Mouse (Mus musculus) left cerebral cortex, postnatal 25 days (tissue): ENCODE results near the gene Rrp7a. TPM values are rescaled to one million over a fixed set of nuclear protein-coding genes. Genes with fewer than 3 reads are reported as not detected.

Experiments
- DNase-seq, 2 experiments: peaks; one replicate each; pipeline ENCODE4 v3.0.0; 2022; ENCODE audit warnings: low spot score in 2 of 2, mixed read lengths in 1 of 2
- intact Hi-C: fragments of 180-260 bp; cut with DNase I; formaldehyde crosslinking; loops from one replicate; pipeline ENCODE4 v1.15.1; 2025
- total RNA-seq, 2 experiments: library from RNA; stranded (reverse); gene quantifications; 2 replicates each; pipeline ENCODE4 v1.2.3; 2021

Gene Rrp7a
- total RNA-seq, 2 experiments from 2014 or later, result 140 to 161 TPM

DNA sequence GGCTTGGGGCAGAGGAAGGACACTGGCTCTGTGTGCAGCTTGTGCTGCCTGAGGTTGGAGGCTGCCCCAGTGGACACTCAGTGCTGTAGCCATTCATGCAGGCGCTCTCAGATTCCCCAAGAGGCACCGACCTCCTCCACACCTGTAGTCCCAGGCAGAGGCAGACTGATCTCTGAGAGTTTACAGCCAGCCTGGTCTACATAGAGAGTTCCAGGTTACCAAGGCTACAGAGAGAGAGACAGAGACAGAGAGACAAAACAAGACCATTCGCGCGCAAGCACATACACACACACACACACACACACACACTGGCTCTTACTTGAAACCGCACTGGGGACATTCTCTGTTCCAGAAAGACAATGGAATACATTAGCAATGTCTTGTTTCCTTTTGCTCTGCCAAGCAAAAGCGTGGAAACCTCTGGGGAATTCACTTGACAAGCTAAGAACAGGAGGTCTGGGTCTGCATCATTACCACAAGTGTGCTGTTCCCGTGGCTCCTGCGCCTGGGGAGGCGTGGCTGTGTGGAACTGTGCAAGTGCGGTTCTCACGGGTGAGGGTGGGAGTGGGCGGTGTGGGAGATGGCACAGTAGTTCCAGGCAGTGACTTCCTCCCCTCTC, 38.5 kb downstream of the Rrp7a start:
- intact Hi-C loops, result loop anchor here (2.0 kb wide), 2 partner anchors 27 kb away; no protein-coding TSS in a partner anchor
- peak; percentile 20 to 36 for DNase-seq

DNA sequence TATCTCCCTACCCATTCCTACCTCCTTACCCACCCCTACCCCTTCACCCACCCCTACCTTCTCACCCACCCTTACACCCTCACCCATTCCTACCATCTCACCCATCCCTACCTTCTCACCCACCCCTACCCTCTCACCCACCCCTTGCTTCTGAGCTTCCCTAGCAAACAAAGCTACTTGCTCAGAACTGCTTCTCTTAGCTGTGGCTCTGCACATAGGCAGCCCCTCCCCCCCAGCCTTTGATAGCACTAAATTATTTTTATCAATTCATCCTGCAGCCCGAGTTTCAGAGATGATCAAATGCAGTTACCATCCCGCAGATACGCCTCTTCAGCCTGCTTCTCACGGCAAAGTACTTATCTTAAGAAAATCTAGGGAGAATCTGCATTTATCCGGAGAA, 39.1 kb downstream of the Rrp7a start:
- intact Hi-C loops, result no loop called here
- peak; percentile 8 to 31 for DNase-seq

DNA sequence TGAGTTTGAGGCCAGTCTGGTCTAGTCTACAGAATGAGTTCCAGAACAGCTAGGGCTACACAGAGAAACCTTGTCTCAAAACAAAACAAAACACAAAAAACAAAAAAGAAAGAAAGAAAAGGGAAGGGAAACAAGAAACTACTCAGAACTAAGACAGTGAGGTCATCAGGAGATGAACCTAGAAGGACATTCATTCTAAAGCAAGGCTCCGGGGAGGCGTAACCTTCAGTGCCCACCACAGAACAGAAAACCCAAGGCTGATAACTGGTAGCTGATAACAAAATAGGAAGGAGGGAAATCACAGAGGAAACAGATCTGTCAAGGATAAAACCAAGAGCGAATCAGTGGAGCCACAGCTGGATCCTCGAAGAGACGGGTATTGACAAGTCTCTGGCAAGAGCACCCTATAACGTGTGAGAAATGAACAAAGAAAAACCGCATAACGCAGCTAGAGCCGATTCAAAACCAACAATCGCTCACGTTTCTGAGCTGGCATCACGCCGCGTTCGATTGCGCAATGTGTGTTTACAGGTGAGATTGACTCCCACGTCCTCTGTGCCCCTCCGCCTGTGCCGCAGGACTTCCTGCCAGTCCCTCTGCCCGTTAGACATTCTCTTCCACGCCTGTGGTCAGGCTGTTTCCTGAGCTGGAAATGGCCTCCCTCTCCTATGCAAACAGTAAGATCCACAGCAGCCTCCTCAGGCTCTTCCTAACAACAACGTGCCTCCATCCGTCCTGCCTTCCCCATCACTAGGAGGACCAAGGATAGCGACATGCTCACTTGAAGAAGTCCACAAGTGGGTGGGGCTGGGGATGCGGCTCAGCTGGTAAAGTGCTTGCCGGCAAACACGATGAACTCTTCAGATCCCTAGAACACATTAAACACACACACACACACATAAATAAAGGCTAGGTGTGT, 46.7 kb downstream of the Rrp7a start:
- intact Hi-C loops, result no loop called here
- DNase-seq, result no peak

DNA sequence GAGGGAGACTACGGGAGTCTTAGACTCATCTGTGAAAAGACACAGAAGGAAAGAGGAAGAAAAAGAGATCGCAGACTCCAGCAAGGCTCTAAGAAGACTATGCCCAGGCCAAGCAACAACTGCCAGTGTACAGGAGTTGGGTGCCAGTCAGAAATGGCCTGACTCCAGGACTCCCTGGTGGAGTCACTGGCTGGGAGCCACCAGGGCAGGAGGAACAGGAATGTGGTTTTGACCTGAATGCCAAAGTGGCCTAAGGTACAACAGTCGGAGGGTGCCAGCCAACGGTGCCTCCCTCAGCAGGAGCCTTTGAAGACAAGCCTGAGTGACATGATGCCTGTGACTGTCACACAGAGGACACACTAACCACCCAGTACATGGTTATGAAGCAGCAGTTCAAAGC, 48.4 kb downstream of the Rrp7a start:
- intact Hi-C loops, result no loop called here
- no peak for DNase-seq

DNA sequence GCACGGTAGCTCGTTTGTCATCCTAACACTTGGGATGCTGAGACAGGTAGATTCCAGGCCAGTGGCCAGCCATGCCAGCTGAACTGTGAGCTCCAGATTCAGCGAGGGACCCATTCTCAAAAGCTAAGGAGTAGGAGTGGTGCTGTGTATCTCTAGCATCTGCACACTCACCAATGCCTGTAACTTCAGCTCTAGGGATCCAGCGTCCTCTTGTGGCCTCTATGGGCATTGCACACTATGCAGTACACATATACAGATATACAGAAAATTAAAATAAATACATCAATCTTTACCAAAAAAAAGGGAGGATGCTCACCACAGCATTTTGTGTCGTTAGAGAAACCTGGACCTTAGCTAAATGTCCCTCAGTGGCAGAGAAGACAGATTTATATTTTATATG, 50.8 kb downstream of the Rrp7a start:
- no peak for DNase-seq
- intact Hi-C loops, result no loop called here

DNA sequence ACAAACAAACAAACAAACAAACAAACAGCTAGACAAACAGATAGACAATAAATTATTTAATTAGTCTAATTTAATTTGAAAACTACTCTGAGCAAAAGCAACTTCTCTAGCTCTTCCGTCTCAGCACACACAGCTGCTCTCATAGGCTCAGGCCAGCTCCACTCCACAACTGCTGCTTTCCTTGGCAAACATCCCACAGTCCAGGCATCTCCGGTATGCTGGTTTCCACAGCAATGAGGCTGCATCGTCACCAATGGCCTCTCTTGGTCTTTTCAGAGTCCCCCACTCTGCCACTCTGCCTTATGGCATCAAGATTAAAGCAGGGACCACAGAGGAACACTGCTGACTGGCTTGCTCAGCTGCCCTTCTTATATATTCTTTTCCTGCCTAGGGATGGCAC, 51.7 kb downstream of the Rrp7a start:
- intact Hi-C loops, result no loop called here
- no peak for DNase-seq

DNA sequence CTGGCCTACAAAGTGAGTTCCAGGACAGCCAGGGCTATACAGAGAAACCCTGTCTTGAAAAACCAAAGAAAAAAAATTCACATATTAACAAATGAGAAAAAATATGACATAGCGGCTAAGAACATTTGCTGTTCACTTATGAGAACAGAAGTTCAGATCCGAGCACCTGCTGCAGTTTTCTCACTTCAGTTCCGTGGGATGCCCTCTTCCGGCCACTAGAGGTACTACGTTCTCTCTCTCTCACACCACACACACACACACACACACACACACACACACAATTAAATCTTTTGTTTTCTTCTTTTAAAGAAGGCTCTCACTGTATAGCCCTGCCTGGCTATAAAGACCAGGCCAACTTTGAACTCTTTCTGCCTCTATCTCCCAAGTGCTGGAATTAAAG, 54.3 kb downstream of the Rrp7a start:
- intact Hi-C loops, result no loop called here
- DNase-seq, result no peak

DNA sequence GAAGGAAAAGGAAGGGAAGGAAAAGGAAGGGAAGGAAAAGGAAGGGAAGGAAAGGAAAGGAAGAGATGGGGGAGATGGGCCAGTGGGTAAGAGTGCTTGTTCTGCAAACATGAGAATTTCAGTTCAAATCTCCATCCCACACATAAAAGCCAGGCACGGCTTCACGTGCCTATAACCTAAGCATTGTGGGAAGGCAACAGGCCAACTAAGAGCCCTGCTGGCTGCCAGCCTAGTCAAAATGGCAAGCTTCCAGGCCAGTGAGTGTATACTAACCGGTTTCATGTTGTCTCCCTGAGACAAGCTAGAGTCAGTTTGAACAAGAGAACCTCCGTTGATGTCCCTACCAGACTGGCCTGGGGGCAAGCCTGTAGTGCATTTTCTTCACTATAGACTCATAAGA, 57.1 kb downstream of the Rrp7a start:
- DNase-seq, result peak; percentile 41 to 71
- intact Hi-C loops, result no loop called here

Other genes starting within 250 kb of the Rrp7a start
- gene Tcf20, start 134.9 kb downstream of the Rrp7a start, total RNA-seq, result 100 to 1,000 TPM; 181 to 193 TPM
- gene Nfam1, start 89.5 kb downstream of the Rrp7a start, total RNA-seq, result 1 to 10 TPM; 2.0 to 2.8 TPM
- gene Serhl, start 33.3 kb downstream of the Rrp7a start, total RNA-seq, result 1 to 10 TPM; 8.3 to 9.8 TPM
- 10 to 100 TPM; 86.0 to 86.2 TPM for gene Poldip3, start 26.6 kb upstream of the Rrp7a start, total RNA-seq
- gene Cyb5r3, start 49.8 kb upstream of the Rrp7a start, total RNA-seq, result 10 to 100 TPM; 55.8 to 58.8 TPM
- gene A4galt, start 129.0 kb upstream of the Rrp7a start, total RNA-seq, result 1 to 10 TPM; 3.5 to 5.2 TPM
- 10 to 100 TPM; 17.3 to 24.4 TPM for gene Arfgap3, start 227.4 kb upstream of the Rrp7a start, total RNA-seq